Mouse (Mus musculus) adrenal gland, postnatal 4 days (tissue): ENCODE results near the gene Vmn2r8. TPM values are rescaled to one million over a fixed set of nuclear protein-coding genes. Genes with fewer than 3 reads are reported as not detected.
"Not testable (repeated sequence)": the region's sequence is repeated elsewhere in the genome, so short reads cannot be mapped to it uniquely, and the experiment has no call there.

Source experiments
- DNase-seq, 2 experiments: peaks; one replicate each; pipeline ENCODE4 v3.0.0; 2021 to 2022; ENCODE audit warnings: low spot score in 2 of 2, mixed read lengths in 2 of 2
- long read RNA-seq, 2 experiments: library from polyadenylated mRNA; stranded (forward); transcript quantifications; one replicate each; pipeline ENCODE4 v2.0.0; 2021
- total RNA-seq, 2 experiments: library from RNA; stranded (reverse); gene quantifications; 2 replicates each; pipeline ENCODE4 v1.2.3; 2021

Vmn2r8 gene
- total RNA-seq, result not detected
- long read RNA-seq, experiment 1, result 0 reads
- long read RNA-seq, experiment 2, result 0 reads

DNA sequence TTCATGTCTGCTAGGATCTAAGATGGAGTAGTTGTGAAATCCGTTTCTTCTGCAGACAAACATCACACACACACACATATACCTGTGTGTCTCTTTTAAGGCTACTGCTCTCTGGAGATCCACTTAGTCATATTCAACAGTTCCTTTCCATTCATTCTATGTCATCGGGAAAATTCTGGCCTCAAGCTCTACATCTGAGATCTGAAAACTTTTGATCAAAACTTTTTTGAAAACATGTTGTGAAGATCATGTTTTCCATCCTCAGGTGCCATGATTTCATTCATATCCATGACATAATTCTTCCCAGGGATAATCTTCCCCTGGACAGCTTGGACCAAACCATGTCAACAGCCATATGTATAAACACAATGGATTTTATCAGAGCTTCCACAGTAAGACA, at the start of gene Vmn2r8:
Gene Vmn2r8 (minus strand): TSS at position 101 of the 400 bp plus-strand sequence.
- not testable (repeated sequence) for DNase-seq

DNA sequence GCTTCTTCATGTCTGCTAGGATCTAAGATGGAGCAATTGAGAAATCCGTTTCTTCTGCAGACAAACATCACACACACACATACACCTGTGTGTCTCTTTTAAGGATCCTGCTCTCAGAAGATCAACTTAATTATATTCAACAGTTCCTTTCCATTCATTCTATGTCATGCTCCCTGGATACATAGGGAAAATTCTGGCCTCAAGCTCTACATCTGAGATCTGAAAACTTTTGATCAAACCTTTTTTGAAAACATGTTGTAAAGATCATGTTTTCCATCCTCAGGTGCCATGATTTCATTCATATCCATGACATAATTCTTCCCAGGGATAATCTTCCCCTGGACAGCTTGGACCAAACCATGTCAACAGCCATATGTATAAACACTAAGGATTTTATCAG, 43.9 kb upstream of the Vmn2r8 start, which contains the start of gene Vmn2r9:
Gene Vmn2r9 (minus strand): TSS at position 101 of the 400 bp plus-strand sequence.
- not testable (repeated sequence) for DNase-seq

DNA sequence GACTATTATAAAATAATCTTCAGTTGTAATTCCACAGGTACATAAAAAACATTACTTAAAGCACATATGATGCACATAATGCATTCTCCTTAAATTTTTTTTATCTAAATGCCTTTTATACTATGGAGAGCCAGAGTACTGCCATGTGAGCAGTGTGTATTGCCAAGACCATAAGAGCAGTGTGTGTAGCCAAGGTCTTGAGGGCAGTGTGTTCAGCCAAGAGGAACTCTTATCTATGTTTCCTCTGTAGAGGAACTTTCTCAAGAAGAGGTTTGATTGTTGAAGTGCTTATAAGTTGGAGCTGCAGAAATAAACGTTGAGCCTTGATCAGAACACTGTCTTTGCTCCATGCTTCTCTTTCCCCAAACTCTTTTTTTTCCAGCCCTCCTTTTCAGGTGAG, 40.8 kb upstream of the Vmn2r8 start:
- no peak for DNase-seq

DNA sequence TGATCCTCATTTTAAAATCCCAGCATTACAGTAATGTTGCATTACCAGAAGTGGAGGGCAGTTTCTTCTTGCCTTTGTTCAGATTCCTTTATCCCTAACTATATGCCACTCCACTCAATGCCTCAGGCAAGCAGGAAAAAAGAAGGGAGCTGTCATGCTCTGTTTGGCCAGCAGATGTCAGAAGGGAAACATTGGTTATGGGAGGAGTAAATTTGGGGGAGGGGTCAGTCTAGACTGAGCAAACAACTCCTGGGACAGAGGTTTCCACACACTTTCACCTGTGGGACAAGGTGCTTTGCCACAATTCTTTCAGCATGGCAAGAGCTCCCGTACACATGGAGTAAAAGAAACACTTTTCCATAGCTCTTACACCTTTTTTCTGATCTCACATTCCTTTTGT, 27.5 kb upstream of the Vmn2r8 start:
- no peak for DNase-seq

DNA sequence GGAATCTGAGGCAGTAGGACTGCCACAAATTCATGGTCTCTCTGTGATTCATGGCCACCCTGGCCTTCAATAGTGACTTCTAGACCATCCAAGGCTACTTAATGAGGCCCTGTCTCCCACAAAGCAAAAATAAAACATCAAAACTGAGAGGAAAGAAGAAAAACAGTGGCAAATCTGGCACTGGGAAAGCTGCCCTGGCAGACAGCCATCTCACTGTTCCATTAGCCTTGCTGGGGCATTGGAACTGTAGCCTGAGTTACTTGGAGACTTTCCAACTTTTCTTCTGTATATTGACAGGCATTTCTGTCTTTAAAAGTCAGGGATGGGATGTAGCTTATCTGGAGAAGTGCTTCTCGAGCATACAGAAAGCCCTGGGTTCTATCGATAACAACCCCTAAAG, 14.6 kb upstream of the Vmn2r8 start:
- DNase-seq, result peak; percentile 34 to 51

DNA sequence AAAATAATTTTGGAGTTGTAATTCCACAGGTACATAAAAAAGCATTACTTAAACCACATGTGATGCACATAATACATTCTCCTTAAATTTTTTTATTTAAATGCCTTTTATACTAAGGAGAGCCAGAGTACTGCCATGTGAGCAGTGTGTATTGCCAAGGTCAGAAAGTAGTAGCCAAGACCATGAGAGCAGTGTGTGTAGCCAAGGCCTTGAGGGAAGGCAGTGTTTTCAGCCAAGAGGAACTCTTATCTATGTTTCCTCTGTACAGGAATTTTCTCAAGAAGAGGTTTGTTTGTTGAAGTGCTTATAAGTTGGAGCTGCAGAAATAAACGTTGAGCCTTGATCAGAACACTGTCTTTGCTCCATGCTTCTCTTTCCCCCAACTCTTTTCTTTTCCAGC, 5.0 kb downstream of the Vmn2r8 start:
- no peak for DNase-seq

DNA sequence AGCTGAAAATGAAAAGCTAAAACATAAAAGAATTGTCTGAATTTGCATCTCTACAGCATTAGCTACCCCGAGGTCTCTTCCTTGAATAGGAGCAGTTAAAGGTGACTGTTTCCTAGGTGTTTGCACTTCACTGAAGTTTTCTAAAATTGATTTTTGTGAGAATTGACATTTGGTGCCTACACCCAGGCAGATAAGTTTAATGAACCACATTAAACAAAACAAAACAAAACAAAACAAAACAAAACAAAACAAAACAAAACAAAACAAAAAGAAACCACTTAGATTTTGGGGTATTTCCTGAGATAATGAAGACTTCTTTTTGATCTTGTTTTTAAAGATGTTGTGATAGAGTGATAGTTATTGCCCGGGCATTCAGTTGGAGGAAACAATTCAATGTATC, 13.4 kb downstream of the Vmn2r8 start, which contains the start of gene Tmed11:
Gene Tmed11 (minus strand): TSS at position 101 of the 400 bp plus-strand sequence.
- not testable (repeated sequence) for DNase-seq

DNA sequence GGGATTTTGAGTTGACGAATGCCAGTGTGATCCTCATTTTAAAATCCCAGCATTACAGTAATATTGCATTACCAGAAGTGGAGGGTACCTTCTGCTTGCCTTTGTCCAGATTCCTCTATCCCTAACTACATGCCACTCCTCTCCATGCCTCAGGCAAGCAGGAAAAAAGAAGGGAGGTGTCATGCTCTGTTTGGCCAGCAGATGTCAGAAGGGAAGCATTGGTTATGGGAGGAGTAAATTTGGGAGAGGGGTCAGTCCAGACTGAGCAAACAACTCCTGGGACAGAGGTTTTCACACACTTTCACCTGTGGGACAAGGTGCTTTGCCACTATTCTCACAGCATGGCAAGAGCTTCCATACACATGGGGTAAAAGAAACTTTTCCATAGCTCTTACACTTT, 18.3 kb downstream of the Vmn2r8 start:
- peak in 1 of 2 experiments; percentile 5 for DNase-seq

DNA sequence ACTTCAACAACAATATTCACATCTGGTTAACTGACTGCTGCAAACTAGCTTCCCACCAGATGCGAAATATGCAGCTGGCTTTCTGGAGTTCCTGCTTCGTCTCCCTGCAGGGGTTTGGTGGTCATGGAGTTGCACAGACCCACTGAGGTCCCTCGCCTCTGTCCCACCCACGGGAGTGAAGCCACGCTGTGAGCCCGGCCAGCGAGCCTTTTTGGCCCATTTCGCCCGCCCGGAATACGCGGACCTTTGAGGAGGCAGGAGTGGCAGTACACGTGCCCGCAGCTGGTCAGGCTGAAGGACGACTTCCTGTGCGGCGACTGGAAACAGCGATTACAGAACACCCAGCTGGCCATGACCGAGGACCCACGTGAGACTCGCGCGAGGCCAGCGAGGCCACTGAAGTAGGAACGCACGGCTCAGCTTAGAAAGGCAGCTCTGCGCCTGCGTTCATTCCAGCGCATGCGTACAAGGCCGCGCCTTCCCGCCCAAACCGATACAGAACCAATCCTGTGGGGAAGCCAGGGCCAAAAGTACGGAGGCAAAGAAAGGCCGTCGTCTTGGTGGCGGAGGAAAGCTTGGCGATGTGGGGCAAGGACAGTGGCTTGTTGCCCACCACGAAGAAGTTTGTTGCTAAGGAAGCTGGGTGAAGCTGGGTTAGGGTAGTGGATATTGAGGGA, 33.9 kb downstream of the Vmn2r8 start, which contains the start of gene Rnf212:
Gene Rnf212 (minus strand): TSS at position 353 of the 677 bp plus-strand sequence.
- no peak for DNase-seq

DNA sequence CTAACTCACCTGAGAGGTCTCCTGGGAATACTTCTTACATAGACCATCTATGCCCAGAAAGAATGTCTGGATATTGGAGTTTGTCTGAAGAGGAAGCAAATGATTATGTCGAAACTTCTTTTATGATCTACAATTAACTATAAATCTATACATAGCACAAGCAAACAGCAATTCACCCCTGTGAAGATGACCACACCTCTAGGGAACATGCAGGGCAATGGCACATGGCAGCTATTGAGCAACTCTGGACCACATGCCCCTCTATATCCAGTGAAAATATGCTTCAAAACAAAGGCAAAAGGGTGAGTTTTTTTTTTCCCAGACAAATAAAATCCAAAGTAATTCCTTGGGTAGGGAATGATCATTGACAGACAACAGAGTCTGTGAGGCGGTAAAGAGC, 48.6 kb downstream of the Vmn2r8 start:
- no peak for DNase-seq

DNA sequence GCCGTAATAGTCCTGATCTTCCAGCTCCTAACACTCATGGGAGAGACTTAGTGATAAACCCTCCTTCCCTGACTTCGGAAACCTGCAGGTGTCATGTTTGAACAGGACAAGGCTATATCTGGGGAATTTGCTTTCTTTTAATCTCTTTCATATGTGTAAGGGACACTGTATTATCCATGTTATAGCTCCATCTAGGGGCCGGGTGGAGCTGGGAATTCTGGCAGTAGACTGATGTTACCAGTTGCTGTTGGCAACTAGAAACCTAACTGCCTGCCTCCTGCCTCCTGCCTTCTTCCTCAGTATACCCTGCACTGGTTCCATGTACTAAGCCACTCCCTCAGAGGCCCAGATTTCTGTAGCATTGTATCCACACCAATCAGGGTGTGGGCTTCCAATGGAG, 50.3 kb downstream of the Vmn2r8 start:
- DNase-seq, result no peak

DNA sequence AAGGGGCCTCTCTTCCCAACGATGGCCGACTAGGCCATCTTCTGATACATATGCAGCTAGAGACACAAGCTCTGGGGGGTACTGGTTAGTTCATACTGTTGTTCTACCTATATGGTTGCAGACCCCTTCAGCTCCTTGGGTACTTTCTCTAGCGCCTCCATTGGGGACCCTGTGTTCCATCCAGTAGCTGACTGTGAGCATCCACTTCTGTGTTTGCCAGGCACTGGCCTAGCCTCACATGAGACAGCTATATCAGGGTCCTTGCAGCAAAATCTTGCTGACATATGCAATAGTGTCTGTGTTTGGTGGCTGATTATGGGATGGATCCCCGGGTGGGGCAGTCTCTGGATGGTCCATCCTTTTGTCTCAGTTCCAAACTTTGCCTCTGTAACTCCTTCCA, 57.4 kb downstream of the Vmn2r8 start:
- not testable (repeated sequence) for DNase-seq

DNA sequence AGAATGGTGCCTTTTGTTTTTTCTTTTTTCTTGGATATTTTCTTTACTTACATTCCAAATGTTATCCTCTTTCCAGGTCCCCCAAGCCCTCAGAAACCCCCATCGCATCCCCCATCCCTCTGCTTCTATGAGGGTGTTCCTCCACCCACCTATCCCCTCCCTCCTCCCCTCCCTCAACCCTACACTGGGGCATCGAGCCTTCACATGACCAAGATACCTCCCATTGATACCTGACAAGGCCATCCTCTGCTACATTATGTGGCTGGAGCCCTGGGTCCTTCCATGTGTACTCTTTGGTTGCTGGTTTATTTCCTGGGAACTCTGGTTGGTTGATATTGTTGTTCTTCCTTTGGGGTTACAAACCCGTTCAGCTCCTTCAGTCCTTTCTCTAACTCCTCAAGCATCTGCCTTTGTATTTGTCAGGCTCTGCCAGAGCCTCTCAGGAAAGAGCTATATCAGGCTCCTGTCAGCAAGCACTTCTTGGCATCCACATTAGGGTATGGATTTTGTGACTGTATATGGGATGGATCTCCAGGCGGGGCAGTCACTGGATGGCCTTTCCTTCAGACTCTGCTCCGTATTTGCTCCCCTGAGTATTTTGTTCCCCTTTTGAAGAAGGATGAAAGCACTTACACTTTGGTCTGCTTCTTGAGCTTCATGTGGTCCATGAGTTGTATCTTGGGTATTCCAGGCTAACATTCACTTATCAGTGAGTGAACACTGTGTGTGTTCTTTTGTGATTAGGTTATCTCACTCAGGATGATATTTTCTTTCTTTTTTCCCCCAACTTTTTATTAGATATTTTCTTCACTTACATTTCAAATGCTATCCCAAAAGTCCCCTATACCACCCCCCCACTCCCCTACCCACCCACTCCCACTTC, 58.1 kb downstream of the Vmn2r8 start:
- DNase-seq, result no peak

DNA sequence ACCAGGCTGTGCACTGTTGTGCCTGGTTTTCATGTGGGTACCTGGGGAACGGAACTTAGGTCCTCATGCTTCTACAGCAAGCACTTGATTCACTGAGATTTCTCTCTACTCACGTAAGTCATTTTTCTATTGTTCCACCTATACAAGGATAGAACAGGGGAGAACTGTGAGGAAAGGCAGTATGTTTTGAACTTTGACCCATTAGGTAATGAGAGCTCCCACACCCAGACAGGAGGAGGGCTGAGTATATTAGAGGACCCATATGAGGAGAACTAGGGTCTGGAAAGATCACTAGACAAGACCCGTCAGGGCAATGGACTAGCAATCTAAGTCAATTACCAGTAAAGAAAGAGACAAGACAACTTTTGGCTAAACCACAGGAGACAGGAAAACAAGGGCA, 64.0 kb downstream of the Vmn2r8 start:
- no peak for DNase-seq

DNA sequence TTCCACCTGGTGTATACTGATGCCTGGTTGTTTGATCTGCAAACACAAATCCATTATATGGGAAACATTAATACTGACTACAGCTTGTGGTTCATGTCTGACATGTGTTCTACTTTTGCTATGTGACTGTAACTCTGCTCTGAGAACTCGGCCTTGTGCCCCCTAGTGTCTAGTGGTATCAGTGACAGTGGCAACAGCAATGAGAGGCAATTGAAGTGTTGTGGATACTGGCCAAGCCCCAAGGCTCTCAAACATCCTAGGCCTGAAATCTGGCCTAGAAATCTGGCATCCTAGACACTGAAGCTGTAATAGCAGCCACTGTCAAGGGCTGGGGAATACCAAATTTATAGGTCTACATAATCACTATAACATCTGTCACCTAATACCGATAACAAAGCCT, 64.8 kb downstream of the Vmn2r8 start:
- DNase-seq, result no peak

DNA sequence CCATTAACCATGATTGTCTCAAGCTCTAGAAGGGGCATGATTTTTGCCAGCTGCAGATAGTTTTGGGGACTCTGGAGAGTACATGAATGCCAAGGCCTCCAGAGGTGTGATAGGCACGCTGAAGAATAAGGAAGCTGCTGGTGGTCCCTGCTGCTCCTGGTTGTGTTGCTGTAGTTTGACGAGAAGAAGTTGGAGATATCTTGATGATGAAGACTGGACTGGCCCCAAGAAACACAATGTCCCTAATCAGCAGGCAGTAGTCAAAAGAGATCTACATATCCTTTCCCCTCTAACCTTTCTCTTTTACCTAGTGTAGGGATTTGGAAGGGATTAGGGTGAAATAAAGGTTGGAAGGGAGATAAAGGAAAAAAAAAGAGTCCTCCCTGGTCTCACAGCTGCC, 66.1 kb downstream of the Vmn2r8 start:
- no peak for DNase-seq

DNA sequence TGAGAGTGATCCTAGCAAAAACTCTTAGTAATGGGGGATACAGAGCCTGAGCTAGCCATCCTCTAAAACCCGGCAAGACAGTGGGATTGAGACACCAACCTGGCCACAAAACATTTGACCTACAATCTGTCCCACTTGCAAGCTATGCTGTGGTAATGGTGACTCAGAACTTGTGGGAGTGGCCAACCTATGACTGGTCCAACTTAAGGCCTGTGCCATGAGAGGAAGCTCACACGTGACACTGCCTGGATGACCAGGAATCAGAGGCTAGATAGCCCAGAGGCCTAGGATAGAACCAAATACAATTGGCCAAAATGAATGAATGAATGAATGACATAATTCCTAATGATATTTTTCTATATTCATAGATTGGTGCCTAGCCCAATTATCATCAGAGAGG, 66.8 kb downstream of the Vmn2r8 start:
- no peak for DNase-seq

Other genes starting within 250 kb of the Vmn2r8 start
- 10 to 100 TPM; 88.6 to 95.3 TPM for gene Gak, start 179.1 kb downstream of the Vmn2r8 start, total RNA-seq
- gene Tmem175, start 179.1 kb downstream of the Vmn2r8 start, total RNA-seq, result 10 to 100 TPM; 28.0 to 30.1 TPM
- 10 to 100 TPM; 17.7 to 17.8 TPM for gene Idua, start 148.5 kb downstream of the Vmn2r8 start, total RNA-seq
- 10 to 100 TPM; 26.2 to 29.4 TPM for gene Dgkq, start 139.2 kb downstream of the Vmn2r8 start, total RNA-seq
- 1 to 10 TPM; 3.2 to 8.1 TPM for gene Slc26a1, start 133.3 kb downstream of the Vmn2r8 start, total RNA-seq
- gene Fgfrl1, start 116.5 kb downstream of the Vmn2r8 start, total RNA-seq, result 10 to 100 TPM; 42.7 to 49.6 TPM
- not detected for gene Rnf212, start 33.9 kb downstream of the Vmn2r8 start, total RNA-seq
- 1 to 10 TPM in 1 of 2 experiments, not detected in 1; 4.0 TPM for gene Tmed11, start 13.5 kb downstream of the Vmn2r8 start, total RNA-seq
- not detected for gene Vmn2r9, start 43.8 kb upstream of the Vmn2r8 start, total RNA-seq
- not detected for gene Vmn2r10, start 197.7 kb upstream of the Vmn2r8 start, total RNA-seq